Mouse (Mus musculus) forebrain, embryonic 11.5 days (tissue): ENCODE results near the gene Car4. TPM values are rescaled to one million over a fixed set of nuclear protein-coding genes. Genes with fewer than 3 reads are reported as not detected.

Experiments
- ATAC-seq: fragments of 200-750 bp; cut with Nextera tagmentation; replicated peaks from 2 replicates; pipeline ENCODE4 v1.8.0; 2017; ENCODE audit warnings: moderate TSS enrichment; ENCODE audit not compliant: low FRiP score
- DNase-seq: peaks from one replicate; pipeline ENCODE4 v3.0.0-alpha.2; 2017; ENCODE audit warnings: low spot score
- H3K27ac ChIP-seq: fragments of 300-500 bp; sonication (generic); 2 replicates; pipeline ENCODE4 v1.5.1; 2014; ENCODE audit warnings: low read depth, low read length
- H3K27me3 ChIP-seq: fragments of 300-500 bp; sonication (generic); 2 replicates; pipeline ENCODE4 v1.6.1; 2014; ENCODE audit warnings: mild to moderate bottlenecking, low read length, mixed read lengths; ENCODE audit not compliant: control insufficient read depth, insufficient read depth
- H3K36me3 ChIP-seq: fragments of 300-500 bp; sonication (generic); 2 replicates; pipeline ENCODE4 v1.6.1; 2014; ENCODE audit warnings: mild to moderate bottlenecking, low read length, moderate library complexity, mixed read lengths; ENCODE audit not compliant: control insufficient read depth, insufficient read depth
- H3K4me1 ChIP-seq: fragments of 300-500 bp; sonication (generic); replicated peaks from 2 replicates; pipeline ENCODE4 v1.6.1; 2014; ENCODE audit warnings: low read length, mixed read lengths; ENCODE audit not compliant: control insufficient read depth, insufficient read depth
- H3K4me2 ChIP-seq: fragments of 300-500 bp; sonication (generic); 2 replicates; pipeline ENCODE4 v1.6.1; 2014; ENCODE audit warnings: low read depth, mild to moderate bottlenecking, low read length, moderate library complexity, mixed read lengths; ENCODE audit not compliant: severe bottlenecking
- H3K4me3 ChIP-seq: fragments of 300-500 bp; sonication (generic); 2 replicates; pipeline ENCODE4 v1.5.1; 2014; ENCODE audit warnings: low read depth, low read length
- H3K9ac ChIP-seq: fragments of 300-500 bp; sonication (generic); 2 replicates; pipeline ENCODE4 v1.6.1; 2014; ENCODE audit warnings: low read length
- H3K9me3 ChIP-seq: fragments of 300-500 bp; sonication (generic); 2 replicates; pipeline ENCODE4 v1.6.1; 2016; ENCODE audit warnings: low read length, mixed read lengths; ENCODE audit not compliant: control insufficient read depth
- WGBS: fragments of 180-500 bp; shearing (Covaris S2); extraction: QIAGEN DNeasy Blood & Tissue Kit; methylation state at CpG from one replicate; pipeline ENCODE4 v1.1.7; 2014; 5-methylcytosine and 5-hydroxymethylcytosine counted together
- polyA plus RNA-seq: library from polyadenylated mRNA; unstranded; fragments of >200 nt; fragmentation: Nextera tagmentation; extraction: Ambion mirVana; gene quantifications from 2 replicates; pipeline ENCODE4 v1.2.1, GENCODE M21; 2014

Gene Car4
- 1.3 and 1.4 TPM in 2 replicates for polyA plus RNA-seq

GRCm38 (mm10) chr11:84957591-84958270, at the start of gene Car4:
Gene Car4 (plus strand): TSS chr11:84957786.
- H3K4me3 ChIP-seq: peak within 1 kb of the TSS; percentile 25
- peak within 1 kb of the TSS; percentile 55 for H3K4me2 ChIP-seq
- no peak for ATAC-seq
- under 1% methylated on average over 49 of the region's 49 CpGs for WGBS
- H3K27ac ChIP-seq: no peak within 1 kb of the TSS
- H3K9me3 ChIP-seq: no peaks in the 10 kb centered on the region
- H3K27me3 ChIP-seq: peaks cover 31% of the 10 kb centered on the region
- H3K9ac ChIP-seq: no peak within 1 kb of the TSS; the same call in 1 of the 2 replicates
- H3K36me3 ChIP-seq: no peaks in the 10 kb centered on the region
- DNase-seq: peak; percentile 64
- H3K4me1 ChIP-seq: peaks cover 7% of the 10 kb centered on the region; the same call in 1 of the 2 replicates

DNA sequence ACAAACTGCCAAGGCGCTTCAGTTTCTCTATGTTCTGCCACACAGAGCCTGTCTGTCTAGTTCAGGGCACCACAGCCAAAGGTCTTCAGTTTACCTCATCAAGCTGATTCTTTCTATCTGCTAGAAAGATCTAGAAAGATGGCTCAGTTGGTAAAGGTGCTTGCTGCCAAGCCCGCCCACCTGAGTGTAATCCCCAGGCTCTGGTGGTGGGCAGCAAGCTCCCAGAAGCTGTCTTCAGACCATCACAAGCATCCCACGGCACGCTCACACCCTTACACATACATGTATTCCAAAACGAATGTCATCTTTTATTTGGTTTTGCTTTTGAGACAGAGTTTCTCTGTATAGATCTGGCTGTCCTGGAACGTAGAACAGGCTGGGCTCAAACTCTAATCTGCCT, 49.1 kb upstream of the Car4 start:
- no peak overlapping the region for H3K4me3 ChIP-seq
- no peaks in the 10 kb centered on the region for H3K27me3 ChIP-seq
- no peak overlapping the region for H3K27ac ChIP-seq
- no peak overlapping the region for H3K4me2 ChIP-seq
- H3K9me3 ChIP-seq: no peaks in the 10 kb centered on the region
- ATAC-seq (no peak), DNase-seq (no peak)
- 93% methylated on average over 6 of the region's 6 CpGs for WGBS
- no peaks in the 10 kb centered on the region for H3K4me1 ChIP-seq
- no peak overlapping the region for H3K9ac ChIP-seq
- H3K36me3 ChIP-seq: peaks cover 6% of the 10 kb centered on the region

- H3K9me3 ChIP-seq: no peaks in the 10 kb centered on the region
- no peak for ATAC-seq
- H3K4me1 ChIP-seq: no peaks in the 10 kb centered on the region; the same call in 1 of the 2 replicates
- H3K9ac ChIP-seq: no peak overlapping the region
- 90% methylated on average over 4 of the region's 4 CpGs for WGBS
- no peak overlapping the region for H3K4me2 ChIP-seq
- no peak for DNase-seq
- no peak overlapping the region for H3K27ac ChIP-seq
- H3K36me3 ChIP-seq: peaks cover 6% of the 10 kb centered on the region
- no peak overlapping the region for H3K4me3 ChIP-seq
- no peaks in the 10 kb centered on the region for H3K27me3 ChIP-seq
Observed at GRCm38 (mm10) chr11:84910411-84910810, 47.2 kb upstream of the Car4 start.

DNA sequence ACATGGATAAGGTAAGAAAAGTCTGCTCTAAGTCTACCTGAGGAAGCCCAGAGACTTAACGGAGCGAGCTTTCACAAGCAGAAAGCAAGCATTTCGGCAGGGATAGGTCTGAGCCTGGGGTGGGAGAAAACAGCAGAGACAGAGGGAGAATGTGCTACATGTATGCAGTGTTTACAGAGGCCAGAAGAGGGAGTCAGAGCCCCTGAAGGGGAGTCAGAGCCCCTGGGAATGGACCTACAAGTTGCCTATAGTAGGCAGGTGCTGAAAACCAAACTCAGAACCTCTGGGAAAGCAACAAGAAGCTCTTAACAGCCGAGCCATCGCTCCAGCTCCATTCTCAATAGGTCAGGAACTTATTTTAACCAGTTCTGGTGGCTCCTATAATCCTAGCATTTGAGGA, 42.9 kb upstream of the Car4 start:
- Histone ChIP-seq H3K27ac (no peak overlapping the region), H3K4me1 (peaks cover 2% of the 10 kb centered on the region; the same call in 1 of the 2 replicates), H3K36me3 (peaks cover 5% of the 10 kb centered on the region), H3K9ac (no peak overlapping the region), H3K27me3 (no peaks in the 10 kb centered on the region), H3K4me2 (no peak overlapping the region), H3K4me3 (no peak overlapping the region), H3K9me3 (no peaks in the 10 kb centered on the region)
- WGBS: 85% methylated on average over 5 of the region's 5 CpGs
- no peak for DNase-seq
- no peak for ATAC-seq

- Histone ChIP-seq H3K9ac (peak within 1 kb of the TSS; percentile 81), H3K27ac (no peak within 1 kb of the TSS), H3K4me3 (peak within 1 kb of the TSS; percentile 92), H3K27me3 (no peaks in the 10 kb centered on the region), H3K36me3 (no peaks in the 10 kb centered on the region; the same call in 1 of the 2 replicates), H3K9me3 (no peaks in the 10 kb centered on the region), H3K4me1 (peaks cover 2% of the 10 kb centered on the region; the same call in 1 of the 2 replicates), H3K4me2 (peak within 1 kb of the TSS; percentile 69)
- DNase-seq (peak; percentile 86), ATAC-seq (peak; percentile 89)
- 3% methylated on average over 33 of the region's 34 CpGs for WGBS
Observed at GRCm38 (mm10) chr11:84916053-84916702, 41.4 kb upstream of the Car4 start, which contains the start of gene Znhit3. Gene Znhit3 (minus strand): TSS chr11:84916366.

DNA sequence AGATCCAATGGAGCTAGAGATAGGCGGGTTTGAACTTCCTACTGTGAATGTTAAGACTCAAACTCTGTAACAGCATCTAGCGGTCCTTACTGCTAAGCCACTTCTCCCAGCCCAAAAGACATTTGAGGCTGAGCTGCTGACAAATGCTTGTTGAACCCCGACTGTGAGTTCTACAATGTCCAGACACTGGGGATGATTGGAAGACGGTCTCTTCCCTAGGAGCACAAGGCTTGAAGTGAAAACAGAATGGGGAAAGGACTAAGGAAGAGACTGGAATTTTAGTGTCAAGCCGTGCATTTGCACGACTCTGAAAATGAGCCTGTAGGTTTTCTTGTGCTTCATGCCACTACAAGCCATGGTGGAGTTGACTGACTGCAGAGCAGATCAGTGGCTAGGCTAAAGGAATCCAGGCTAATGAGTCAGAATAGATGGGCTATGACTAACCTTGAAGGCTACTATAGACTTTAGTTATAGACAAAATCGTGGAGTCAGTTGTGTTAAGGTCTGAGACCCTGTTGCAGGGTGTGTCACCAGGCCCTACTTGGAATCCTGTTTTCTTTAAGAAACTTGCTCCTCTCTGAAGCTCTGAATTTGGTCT, 40.8 kb upstream of the Car4 start:
- no peaks in the 10 kb centered on the region for H3K9me3 ChIP-seq
- H3K4me3 ChIP-seq: peak overlapping the region; percentile 92
- no peaks in the 10 kb centered on the region; the same call in 1 of the 2 replicates for H3K36me3 ChIP-seq
- no peak overlapping the region for H3K27ac ChIP-seq
- ATAC-seq: no peak
- peak overlapping the region; percentile 81; the same call in 1 of the 2 replicates for H3K9ac ChIP-seq
- H3K27me3 ChIP-seq: no peaks in the 10 kb centered on the region
- H3K4me1 ChIP-seq: peaks cover 2% of the 10 kb centered on the region; the same call in 1 of the 2 replicates
- no peak for DNase-seq
- H3K4me2 ChIP-seq: peak overlapping the region; percentile 69; the same call in 1 of the 2 replicates
- 61% methylated on average over 7 of the region's 7 CpGs for WGBS

GRCm38 (mm10) chr11:84918425-84918824, 39.2 kb upstream of the Car4 start:
- H3K4me3 ChIP-seq: 0 out of 2 replicates have a peak overlapping the region, but pooled peaks have one; percentile 6
- DNase-seq (peak; percentile 95), ATAC-seq (peak; percentile 81)
- H3K9ac ChIP-seq: no peak overlapping the region
- no peaks in the 10 kb centered on the region; the same call in 1 of the 2 replicates for H3K36me3 ChIP-seq
- no peaks in the 10 kb centered on the region for H3K27me3 ChIP-seq
- no peak overlapping the region for H3K27ac ChIP-seq
- peak overlapping the region; percentile 33; the same call in 1 of the 2 replicates for H3K4me2 ChIP-seq
- no peaks in the 10 kb centered on the region for H3K9me3 ChIP-seq
- peaks cover 2% of the 10 kb centered on the region; the same call in 1 of the 2 replicates for H3K4me1 ChIP-seq
- WGBS: 7% methylated on average over 16 of the region's 16 CpGs

- DNase-seq (no peak), ATAC-seq (no peak)
- H3K36me3 ChIP-seq: no peaks in the 10 kb centered on the region
- H3K4me3 ChIP-seq: no peak overlapping the region
- H3K27me3 ChIP-seq: no peaks in the 10 kb centered on the region
- H3K4me1 ChIP-seq: peaks cover 2% of the 10 kb centered on the region; the same call in 1 of the 2 replicates
- WGBS: 40% methylated on average over 3 of the region's 3 CpGs
- no peak overlapping the region for H3K9ac ChIP-seq
- no peak overlapping the region for H3K4me2 ChIP-seq
- H3K27ac ChIP-seq: no peak overlapping the region
- no peaks in the 10 kb centered on the region for H3K9me3 ChIP-seq
Observed at GRCm38 (mm10) chr11:84919276-84919675, 38.3 kb upstream of the Car4 start.
